Mouse (Mus musculus) thymus, postnatal 4 days (tissue): ENCODE measurements around the gene Fcer1g.

Experiments
- DNase-seq: peaks from one replicate; pipeline ENCODE4 v3.0.0; 2021

The Fcer1g gene

GRCm38 (mm10) chr1:171239992-171240744, 6.0 kb upstream of the Fcer1g start:
- DNase-seq, result no peak

DNA sequence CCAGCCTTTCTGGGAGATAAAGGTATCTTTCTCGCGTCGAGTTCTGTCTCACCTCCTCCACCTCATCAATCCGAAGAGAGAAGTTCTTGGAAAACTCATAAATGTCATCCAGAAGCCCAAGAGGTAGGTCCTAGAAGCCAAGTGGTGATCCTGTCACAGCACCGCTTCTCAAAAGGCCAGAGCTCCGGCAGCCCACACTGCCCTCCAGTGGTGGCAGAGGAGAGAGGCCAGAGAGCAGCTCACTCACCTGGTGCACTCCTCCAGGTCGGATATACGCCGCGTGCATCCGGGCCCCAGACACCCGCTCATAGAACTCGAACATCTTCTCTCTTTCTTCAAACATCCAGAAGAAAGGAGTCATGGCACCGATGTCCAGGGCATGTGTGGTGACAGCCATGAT, 4.3 kb upstream of the Fcer1g start:
- DNase-seq, result peak; percentile 76

GRCm38 (mm10) chr1:171237438-171237837, 3.3 kb upstream of the Fcer1g start:
- no peak for DNase-seq

- no peak for DNase-seq
These were observed 1.6 kb upstream of the Fcer1g start for GRCm38 (mm10) chr1:171235791-171236190.

DNA sequence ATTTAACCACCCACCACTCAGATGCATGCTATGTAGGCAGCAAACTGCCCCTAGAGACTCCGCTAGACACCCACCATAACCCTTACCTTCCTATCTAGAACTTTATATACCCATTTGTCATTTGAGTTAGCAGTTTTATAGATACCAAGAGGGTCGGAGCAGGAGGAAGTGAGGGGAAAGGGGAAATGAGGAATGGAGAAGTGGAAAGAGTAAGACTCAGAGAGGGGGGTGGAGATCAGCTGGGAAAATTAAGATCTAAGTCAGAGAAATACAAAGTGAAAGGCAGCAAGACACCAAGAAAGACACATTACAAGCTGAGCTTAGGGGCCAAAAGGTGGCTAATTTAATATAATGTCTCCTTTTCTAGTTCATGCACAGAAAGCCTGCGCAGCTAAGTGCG, 373 bp upstream of the Fcer1g start:
- DNase-seq, result no peak

- DNase-seq, result no peak
These were observed 1.1 kb downstream of the Fcer1g start for GRCm38 (mm10) chr1:171232800-171233730.

GRCm38 (mm10) chr1:171232348-171232747, 1.8 kb downstream of the Fcer1g start:
- no peak for DNase-seq

DNA sequence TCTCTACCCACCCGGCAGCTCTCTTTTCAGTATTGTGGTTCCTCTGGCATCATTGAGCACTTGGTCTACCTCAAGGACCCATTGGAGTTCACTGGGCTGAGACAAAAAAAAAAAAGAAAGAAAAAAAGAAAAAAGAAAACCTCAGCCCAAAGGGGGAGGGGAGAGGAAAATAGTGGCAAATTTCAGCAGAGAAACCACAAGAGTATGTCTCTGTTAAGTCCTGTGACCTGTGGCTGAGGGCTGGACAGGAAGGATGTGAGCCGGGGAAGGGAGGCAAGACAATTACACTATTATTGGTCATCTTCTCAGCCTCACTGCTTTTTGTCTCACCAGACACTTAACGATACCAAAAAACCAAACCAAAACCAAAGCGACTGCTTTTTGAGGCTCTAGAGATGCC, 2.3 kb downstream of the Fcer1g start:
- DNase-seq, result no peak

DNA sequence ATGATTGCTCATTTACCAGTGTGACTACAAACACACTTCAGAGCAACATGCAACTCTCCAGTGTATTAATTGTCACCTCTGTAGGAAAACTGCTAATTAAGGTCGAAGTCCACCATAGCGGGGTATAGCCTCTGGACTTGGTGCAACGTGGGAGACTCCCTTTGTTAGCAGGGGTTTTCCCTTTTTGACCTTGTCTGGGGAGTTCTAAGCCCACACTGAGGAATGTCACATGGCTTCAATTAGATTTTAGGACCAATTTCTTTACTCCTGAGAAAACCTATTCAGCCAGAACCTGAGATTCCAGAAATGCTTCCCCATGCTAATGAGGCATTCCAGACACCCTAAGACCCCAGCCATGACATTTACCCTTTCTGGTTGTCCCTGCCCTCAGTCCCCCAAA, 4.0 kb downstream of the Fcer1g start:
- no peak for DNase-seq

DNA sequence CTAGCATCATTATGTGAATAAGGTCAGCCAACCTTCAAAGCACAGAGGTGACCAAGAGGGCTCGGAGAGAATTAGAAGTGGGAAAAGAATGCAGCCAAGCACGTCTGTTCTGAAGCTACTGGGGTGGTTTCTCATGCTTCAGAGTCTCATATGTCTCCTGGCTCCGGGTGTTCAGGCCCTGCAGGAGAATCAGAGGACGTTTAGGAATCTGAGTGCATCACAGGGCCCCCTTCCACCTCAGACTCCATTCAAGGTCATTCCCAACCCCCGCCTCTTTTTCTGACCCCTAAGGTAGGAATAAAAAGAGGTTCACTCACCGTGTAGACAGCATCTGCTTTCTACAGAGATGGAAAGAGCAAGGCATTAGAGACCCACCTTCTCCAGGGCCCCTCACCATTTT, 4.4 kb downstream of the Fcer1g start:
- DNase-seq, result no peak

- no peak for DNase-seq
These were observed 6.3 kb downstream of the Fcer1g start for GRCm38 (mm10) chr1:171227879-171228278.

GRCm38 (mm10) chr1:171226780-171227179, 7.4 kb downstream of the Fcer1g start:
- no peak for DNase-seq

- DNase-seq, result no peak
These were observed 9.3 kb downstream of the Fcer1g start, which contains the start of gene Apoa2 for GRCm38 (mm10) chr1:171224857-171225256. TSS of gene Apoa2 (plus strand) at chr1:171225054.

GRCm38 (mm10) chr1:171223796-171224195, 10.4 kb downstream of the Fcer1g start:
- no peak for DNase-seq

DNA sequence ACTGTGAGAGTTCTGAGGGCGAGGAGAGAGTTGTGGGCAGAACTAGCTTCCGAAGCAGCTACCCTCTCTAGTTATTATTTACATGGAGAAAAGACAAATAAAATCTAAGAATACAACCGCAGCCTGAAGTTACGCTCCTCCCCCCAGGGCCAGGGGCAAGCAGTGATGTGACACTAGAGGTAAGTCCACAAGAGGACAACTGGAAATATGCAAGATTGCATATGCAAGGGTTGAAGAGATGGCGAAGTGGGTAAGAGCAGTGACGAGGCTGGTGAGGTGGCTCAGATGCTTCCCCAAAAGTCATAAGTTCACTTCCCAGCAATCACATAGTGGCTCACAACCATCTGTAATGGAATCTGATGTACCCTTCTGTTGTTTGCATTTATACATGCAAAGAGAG, 11.0 kb downstream of the Fcer1g start:
- DNase-seq, result peak; percentile 27

GRCm38 (mm10) chr1:171222238-171223155, 11.7 kb downstream of the Fcer1g start, which contains the start of gene Tomm40l:
TSS of gene Tomm40l (minus strand) at chr1:171222514.
- peak; percentile 82 for DNase-seq

GRCm38 (mm10) chr1:171221281-171222193, 12.6 kb downstream of the Fcer1g start:
- DNase-seq, result peak; percentile 50

- DNase-seq, result peak; percentile 92
These were observed 13.3 kb downstream of the Fcer1g start for GRCm38 (mm10) chr1:171220871-171221270.

DNA sequence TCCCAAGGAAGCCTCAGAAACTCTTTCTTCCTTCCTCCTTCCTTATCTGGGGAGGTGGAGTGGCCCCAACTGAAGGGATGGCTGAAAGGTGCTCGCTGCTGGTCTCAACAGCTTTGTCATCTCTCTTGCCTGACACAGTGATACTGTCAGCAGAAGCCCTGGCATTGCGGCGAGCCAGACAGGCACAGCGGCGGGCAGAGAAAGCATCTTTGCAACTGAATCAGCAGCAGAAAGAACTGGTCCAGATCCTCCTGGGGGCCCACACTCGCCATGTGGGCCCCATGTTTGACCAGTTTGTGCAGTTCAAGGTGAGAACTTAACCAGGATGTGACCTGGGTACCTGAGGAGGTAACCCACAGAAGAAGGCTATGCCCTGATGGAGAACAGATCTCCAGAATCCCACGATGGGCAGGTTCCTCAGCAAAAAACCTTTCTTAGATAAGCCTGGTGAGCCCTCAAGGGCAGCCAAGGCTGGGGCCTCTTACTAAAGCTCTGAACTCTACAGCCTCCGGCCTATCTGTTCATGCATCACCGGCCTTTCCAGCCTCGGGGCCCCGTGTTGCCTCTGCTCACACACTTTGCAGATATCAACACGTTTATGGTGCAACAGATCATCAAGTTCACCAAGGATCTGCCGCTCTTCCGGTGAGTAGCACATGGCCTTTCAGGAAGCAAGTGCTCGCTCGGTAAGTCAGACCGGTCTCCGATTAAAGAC, 17.8 kb downstream of the Fcer1g start:
- no peak for DNase-seq

DNA sequence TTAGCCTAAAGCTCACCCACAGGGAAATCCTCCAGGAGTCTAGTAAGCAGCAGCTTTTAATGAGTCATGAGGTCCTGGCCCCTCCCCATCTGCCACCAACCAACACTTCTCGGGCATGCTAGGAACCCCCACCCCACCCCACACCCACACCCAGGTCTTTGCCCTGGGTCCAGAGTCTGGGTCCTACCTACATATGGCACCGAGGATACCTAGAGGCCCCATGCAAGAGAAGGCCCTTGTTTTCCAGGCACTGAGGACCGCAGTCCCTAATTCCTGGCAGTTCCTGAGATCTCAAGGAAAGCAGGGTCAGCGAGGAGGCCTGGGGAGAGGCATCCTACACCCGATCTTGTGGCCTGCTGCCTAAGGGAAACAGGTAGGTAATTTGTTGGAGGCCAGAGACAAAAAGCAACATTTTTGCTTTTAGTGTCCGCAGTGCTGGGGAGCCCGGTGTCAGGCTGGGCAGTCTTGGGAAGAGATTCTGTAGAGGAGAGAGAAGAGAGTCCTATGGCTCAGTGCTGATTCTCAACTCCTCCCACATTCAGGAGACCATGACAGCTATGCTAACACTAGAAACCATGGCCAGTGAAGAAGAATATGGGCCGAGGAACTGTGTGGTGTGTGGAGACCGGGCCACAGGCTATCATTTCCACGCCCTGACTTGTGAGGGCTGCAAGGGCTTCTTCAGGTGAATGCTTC, 20.2 kb downstream of the Fcer1g start, which contains the start of gene Nr1i3:
Nr1i3 (plus strand) TSS at position 170 of the 696 bp plus-strand sequence.
- no peak for DNase-seq
